Mouse (Mus musculus) megakaryocyte, embryonic 14.5 days (primary cell): ENCODE data around the gene Aldh1a7.

Experiments used
- FLI1 ChIP-seq: IDR thresholded peaks from 2 replicates; pipeline ENCODE4 v1.6.1; 2012; ENCODE audit warnings: low read length, inconsistent platforms, mixed read lengths
- GATA1 ChIP-seq: IDR thresholded peaks from 3 replicates; pipeline ENCODE4 v1.6.1; 2012; ENCODE audit warnings: mixed read lengths, low read length, inconsistent platforms, borderline replicate concordance

DNA sequence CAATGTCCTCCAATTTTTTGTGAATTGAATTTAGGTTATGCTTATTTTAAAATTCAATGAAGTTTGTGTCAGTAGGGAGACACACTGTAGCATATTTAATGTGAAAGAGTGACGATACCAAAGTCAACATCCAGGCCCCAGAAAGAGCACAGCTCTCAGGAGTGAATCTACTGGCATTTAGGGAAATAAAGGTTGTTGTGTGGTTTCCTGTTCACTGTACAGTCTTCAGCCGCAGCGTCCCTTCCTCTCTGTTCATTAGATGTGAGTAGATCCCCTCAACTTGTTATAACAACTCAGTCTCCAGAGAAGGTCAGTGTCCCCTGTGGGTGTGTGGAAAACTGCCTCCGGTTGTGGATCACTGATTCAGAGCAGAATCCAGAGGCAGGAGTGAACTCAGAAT lies 20.6 kb downstream of the Aldh1a7 start:
- TF ChIP-seq GATA1: no peak
- TF ChIP-seq FLI1: no peak
